Mouse (Mus musculus) left cerebral cortex, adult 9 months (tissue): ENCODE data around the gene Bcat1.
"Not testable (repeated sequence)": the region's sequence is repeated elsewhere in the genome, so short reads cannot be mapped to it uniquely, and the experiment has no call there.

ENCODE experiments used
- DNase-seq, 2 experiments: peaks; one replicate each; pipeline ENCODE4 v3.0.0; 2022; ENCODE audit warnings: low spot score in 2 of 2

Bcat1 gene

GRCm38 (mm10) chr6:145093038-145093622 is 17.1 kb upstream of the Bcat1 start:
- not testable (repeated sequence) for DNase-seq

GRCm38 (mm10) chr6:145091998-145092397 is 16.0 kb upstream of the Bcat1 start:
- DNase-seq: no peak

- DNase-seq: no peak
Measured at GRCm38 (mm10) chr6:145090928-145091327, 14.9 kb upstream of the Bcat1 start.

GRCm38 (mm10) chr6:145090201-145090863 is 14.3 kb upstream of the Bcat1 start:
- no peak for DNase-seq

GRCm38 (mm10) chr6:145089373-145089772 is 13.4 kb upstream of the Bcat1 start:
- no peak for DNase-seq

GRCm38 (mm10) chr6:145088451-145089113 is 12.6 kb upstream of the Bcat1 start:
- no peak for DNase-seq

- DNase-seq: no peak
Measured at GRCm38 (mm10) chr6:145084343-145085117, 8.5 kb upstream of the Bcat1 start.

GRCm38 (mm10) chr6:145081721-145082120 is 5.7 kb upstream of the Bcat1 start:
- no peak for DNase-seq

- no peak for DNase-seq
Measured at GRCm38 (mm10) chr6:145079087-145079759, 3.2 kb upstream of the Bcat1 start.

- no peak for DNase-seq
Measured at GRCm38 (mm10) chr6:145076286-145076685, 302 bp upstream of the Bcat1 start.

GRCm38 (mm10) chr6:145075088-145075547 is 866 bp downstream of the Bcat1 start:
- DNase-seq: peak in 1 of 2 experiments; percentile 52

GRCm38 (mm10) chr6:145074461-145074860 is 1.5 kb downstream of the Bcat1 start:
- DNase-seq: no peak

GRCm38 (mm10) chr6:145069921-145070320 is 6.1 kb downstream of the Bcat1 start:
- DNase-seq: no peak

GRCm38 (mm10) chr6:145069397-145069796 is 6.6 kb downstream of the Bcat1 start:
- DNase-seq: no peak

GRCm38 (mm10) chr6:145067679-145068078 is 8.3 kb downstream of the Bcat1 start:
- DNase-seq: no peak

GRCm38 (mm10) chr6:145066416-145066815 is 9.6 kb downstream of the Bcat1 start:
- no peak for DNase-seq

- DNase-seq: no peak
Measured at GRCm38 (mm10) chr6:145065301-145065845, 10.6 kb downstream of the Bcat1 start.

GRCm38 (mm10) chr6:145064104-145064503 is 11.9 kb downstream of the Bcat1 start:
- DNase-seq: no peak

GRCm38 (mm10) chr6:145063212-145063868 is 12.6 kb downstream of the Bcat1 start:
- no peak for DNase-seq

- DNase-seq: no peak
Measured at GRCm38 (mm10) chr6:145062763-145063162, 13.2 kb downstream of the Bcat1 start.

GRCm38 (mm10) chr6:145061361-145061760 is 14.6 kb downstream of the Bcat1 start:
- no peak for DNase-seq
